Mouse (Mus musculus) retina, postnatal 1 day (tissue): ENCODE results near the gene Vsir.

Experiments used
- DNase-seq: peaks from one replicate; pipeline ENCODE4 v3.0.0-alpha.2; 2012

Gene Vsir

GRCm38 (mm10) chr10:60390177-60390903 lies 43.7 kb downstream of the Vsir start:
- peak; percentile 44 for DNase-seq

DNA sequence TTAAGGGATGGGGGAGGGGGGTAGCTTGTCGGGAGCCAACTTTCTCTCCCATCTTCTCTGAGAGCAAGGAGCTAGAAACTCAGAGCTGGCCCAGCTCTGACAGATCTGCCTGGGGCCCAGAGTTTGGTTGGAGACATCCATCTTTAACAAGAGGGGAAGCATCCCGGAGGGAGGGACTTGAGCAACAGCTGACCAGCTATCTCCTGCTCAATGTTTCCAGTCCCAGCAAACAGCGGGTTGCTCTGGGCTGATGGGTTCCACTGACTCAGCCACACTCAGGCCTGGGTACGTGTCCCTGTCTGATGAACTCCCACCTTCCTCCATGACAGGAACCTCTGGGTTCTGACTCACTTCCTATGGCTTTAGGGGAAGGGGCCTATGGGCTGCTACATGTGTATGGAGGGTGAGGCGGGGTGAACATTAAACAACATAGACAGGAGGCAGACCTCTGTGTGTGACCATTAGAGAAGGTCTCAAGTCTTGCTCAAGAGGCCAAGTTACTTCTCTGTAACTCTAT lies 44.3 kb downstream of the Vsir start:
- DNase-seq = no peak

DNA sequence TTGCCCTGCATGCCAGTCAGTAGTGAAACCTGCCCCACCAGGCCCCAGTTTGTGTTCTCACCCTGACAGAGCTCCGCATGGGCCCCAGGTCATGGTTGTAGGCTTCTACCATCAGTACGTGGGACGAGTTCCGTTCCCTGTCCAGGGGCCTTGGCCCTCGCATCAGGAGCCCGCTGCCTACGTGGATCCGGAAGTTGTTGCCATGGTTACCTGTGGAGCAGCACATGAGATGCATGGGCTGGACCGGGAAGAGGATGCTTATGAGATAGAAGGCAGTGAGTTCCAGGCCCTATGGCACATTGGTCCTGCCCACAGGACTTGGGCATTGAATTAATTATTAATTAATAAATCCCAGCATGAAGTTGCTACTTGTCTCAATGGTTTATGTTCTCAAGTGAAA lies 45.0 kb downstream of the Vsir start:
- DNase-seq = no peak

DNA sequence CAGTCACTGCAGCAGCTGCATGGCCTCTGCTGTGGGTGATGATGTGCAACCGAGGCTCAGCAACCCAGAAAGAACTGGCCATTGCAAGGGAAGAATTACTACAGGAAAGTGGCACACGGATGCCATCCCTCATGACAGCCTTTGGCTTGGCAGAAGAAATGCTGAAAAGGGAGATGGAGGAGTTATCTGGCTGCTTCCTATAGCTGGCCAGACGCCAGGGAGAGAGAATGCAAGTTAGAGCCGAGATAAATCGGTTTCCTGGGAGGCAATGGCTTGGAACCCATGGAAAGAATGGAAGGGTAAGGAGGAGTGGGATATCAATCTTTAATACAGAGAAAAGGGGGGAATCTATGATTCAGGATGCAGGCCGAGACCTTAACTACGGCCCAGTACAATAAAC lies 48.3 kb downstream of the Vsir start:
- DNase-seq = no peak

DNA sequence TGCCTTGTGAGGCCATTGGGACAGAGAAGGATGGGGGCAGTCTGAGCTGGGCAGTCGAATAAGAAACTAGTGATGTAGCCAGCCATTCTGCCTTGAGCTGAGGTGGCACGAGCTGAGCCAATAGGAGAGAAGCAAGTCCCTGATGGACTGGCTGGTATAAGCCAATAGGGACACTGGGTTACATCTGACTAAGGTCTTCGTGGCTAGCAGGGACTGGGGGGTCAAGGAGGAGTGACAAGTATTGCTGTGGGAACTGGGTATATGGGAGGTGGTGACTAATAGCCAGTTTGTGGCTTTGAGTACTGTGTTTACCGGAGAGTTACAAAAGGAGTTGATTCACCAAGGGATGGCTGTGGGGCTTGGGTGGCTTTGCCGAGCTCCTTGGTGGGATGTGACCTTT lies 49.0 kb downstream of the Vsir start:
- DNase-seq = no peak

DNA sequence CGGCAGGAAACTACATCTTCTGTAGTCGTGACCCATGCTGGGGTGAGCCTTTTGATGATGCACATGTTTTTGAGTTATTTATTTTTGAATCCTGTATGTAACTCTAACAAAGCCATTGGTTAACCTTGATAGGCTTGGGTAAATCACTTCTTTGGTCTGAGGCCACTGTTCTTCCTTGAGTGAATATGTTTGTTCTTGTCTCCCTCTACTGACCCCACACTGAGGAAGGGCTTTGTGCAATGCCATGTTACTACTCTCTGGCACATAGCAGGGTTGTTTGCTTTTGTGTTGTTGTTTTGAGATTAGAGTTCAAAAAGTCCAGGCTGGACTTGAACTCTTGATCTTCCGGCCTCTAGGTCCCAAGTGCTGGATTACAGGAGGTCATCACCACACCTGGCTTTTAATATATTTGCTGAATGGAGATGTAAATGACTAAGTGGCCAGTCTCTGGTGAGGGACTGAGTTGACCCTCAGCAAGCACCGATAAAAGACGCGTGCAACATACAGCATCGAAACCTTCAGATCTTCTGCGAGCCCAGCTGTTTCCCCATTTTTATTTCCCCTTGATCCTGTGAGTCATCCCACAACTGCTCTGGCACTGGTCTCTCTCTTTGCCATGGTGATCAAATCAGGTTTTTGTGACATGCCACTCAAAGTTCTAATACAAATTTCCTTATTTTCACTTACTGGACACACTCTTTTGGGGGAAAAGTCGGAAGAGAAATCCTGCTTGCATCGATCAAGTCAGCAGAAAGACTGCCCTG lies 51.6 kb downstream of the Vsir start:
- DNase-seq = no peak

- DNase-seq = no peak
These were observed 52.8 kb downstream of the Vsir start, which contains the start of gene Gm17455 for GRCm38 (mm10) chr10:60399449-60399848. Gene Gm17455 (plus strand): TSS chr10:60399726.

- DNase-seq = no peak
These were observed 54.0 kb downstream of the Vsir start for GRCm38 (mm10) chr10:60400507-60401295.

- no peak for DNase-seq
These were observed 59.0 kb downstream of the Vsir start for GRCm38 (mm10) chr10:60405460-60406177.

- DNase-seq = peak; percentile 76
These were observed 61.2 kb downstream of the Vsir start for GRCm38 (mm10) chr10:60407831-60408230.

GRCm38 (mm10) chr10:60411794-60412193 lies 65.1 kb downstream of the Vsir start:
- DNase-seq = peak; percentile 45

GRCm38 (mm10) chr10:60413756-60414155 lies 67.1 kb downstream of the Vsir start:
- no peak for DNase-seq

DNA sequence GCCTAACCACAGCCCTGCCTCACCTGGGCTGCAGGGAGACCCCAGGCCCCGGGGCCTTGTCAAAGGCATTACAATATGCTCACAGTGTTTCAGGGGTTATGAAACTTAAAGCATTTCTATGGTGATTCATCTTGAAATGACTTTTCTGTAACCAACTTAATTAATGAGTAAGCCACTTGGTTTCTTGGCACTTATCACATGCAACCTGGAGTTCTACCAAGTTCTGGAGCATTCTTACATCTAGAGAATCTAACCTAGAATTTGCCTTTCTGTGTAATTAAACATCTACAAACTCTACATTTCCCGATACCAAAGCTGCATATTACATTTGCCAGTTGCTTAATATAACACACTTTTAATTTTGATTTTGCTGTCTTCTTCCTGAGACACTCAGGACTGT lies 70.4 kb downstream of the Vsir start:
- no peak for DNase-seq

DNA sequence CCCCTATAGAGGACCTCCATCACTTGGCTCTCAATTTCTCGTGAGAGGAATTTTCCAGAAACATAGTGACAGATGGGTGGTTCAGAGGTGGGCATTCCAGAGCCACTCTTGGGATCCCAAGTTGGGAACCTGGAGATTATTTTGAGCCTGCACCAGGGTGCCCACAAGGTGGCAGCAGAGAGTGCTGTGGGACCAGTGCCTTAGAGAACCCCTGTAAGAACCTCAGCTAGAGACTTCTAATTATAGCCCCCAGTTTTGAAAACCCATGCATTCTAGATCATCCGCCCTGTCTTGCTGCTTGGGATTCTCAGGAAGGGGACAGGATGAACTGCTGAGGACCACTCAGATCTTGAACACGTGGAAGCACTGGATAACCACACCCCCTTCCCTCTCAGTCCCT lies 71.5 kb downstream of the Vsir start:
- DNase-seq = peak; percentile 77

- DNase-seq = no peak
These were observed 73.0 kb downstream of the Vsir start for GRCm38 (mm10) chr10:60419624-60420023.
